Mouse (Mus musculus) C2C12 (cell line): ENCODE measurements around the gene Tnk1.

Experiments
- CTCF ChIP-seq: IDR thresholded peaks from one replicate; pipeline ENCODE4 v1.5.1; 2011; ENCODE audit not compliant: control insufficient read depth, insufficient read depth, insufficient read length
- MYOG ChIP-seq: IDR thresholded peaks from one replicate; pipeline ENCODE4 v1.6.1; 2011; ENCODE audit not compliant: control insufficient read depth, insufficient read length; ENCODE audit errors: extremely low read depth

GRCm38 (mm10) chr11:69876867-69877266 is 18.3 kb upstream of the Tnk1 start:
- TF ChIP-seq CTCF (peak; percentile 95), MYOG (no peak)
